11 mouse cellular contexts compared by ENCODE assay signal in the genomic region with DNA sequence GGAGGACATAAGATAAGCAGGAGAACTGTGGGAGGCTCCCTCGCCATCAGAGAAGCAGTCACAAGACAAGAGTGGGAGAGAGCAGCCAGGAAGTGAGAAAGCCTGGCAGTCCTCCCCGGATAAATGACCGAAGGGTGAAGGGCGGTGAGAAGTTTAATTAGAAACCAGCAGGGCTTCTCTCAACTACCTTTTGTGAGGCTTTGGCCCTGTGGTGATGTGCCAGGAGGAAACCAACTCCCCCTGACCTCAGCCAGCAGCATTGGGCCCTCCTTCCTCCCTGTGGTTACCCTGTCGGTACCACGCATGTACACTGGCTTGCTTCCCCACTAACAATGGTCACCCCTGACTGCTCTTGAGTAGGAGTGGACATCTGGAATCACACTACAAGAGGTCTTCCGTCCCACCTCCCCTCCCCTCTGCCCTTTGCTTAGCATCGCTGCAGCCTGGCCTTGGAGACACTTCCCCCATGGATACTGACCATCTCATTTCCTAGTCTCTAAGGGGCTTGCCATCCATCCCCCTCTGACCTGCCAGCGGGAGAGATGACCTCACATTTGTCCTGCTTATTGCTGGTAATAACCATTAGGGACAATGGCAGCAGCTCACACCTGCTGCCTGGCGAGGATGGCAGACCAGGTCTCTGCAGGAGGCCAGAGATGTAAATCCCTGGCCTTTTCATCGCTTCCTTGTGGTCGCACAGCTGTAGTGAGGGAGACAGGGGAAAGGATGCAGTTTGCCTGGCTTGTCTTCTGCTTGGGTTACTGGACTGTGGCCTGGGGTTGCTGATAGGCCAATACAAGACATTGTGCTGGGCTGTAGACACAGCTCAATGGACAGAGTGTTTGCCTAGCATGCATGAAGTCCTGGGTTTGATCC.
DNase-seq lines count a peak whose midpoint lies in the region; ATAC-seq lines count a peak whose summit lies in the region.
"Had no signal": no experiment of that assay in that cellular context is flagged by ENCODE, and none has a peak within 500 bp of the region (broad histone marks: within the 10 kb centered on the region; RNA-seq: fewer than 3 reads in every experiment).

No protein-coding gene starts in this region.

- H3K36me3 ChIP-seq in midbrain, embryonic 10.5 days, result no peaks in the 10 kb centered on the region
- no peaks in the 10 kb centered on the region for H3K36me3 ChIP-seq in midbrain, embryonic 16.5 days (ENCODE audit: control insufficient read depth, insufficient read depth, low read length)
- no peaks in the 10 kb centered on the region for H3K36me3 ChIP-seq in hindbrain, embryonic 14.5 days (replicated peaks; ENCODE audit: control insufficient read depth, insufficient read depth)
- H3K36me3 ChIP-seq in limb, embryonic 12.5 days, result no peaks in the 10 kb centered on the region
- H3K36me3 ChIP-seq: embryonic facial prominence, embryonic 12.5 days; liver, embryonic 12.5 days had no signal

- WGBS in midbrain, embryonic 10.5 days, result 6% methylated on average over 12 of the region's 12 CpGs
- 31% methylated on average over 12 of the region's 12 CpGs for WGBS in midbrain, embryonic 16.5 days
- 17% methylated on average over 12 of the region's 12 CpGs for WGBS in hindbrain, embryonic 14.5 days
- WGBS in limb, embryonic 12.5 days, result 29% methylated on average over 12 of the region's 12 CpGs

- peaks cover 100% of the 10 kb centered on the region for H3K27me3 ChIP-seq in midbrain, embryonic 10.5 days (ENCODE audit: low read depth, poor library complexity, severe bottlenecking)
- H3K27me3 ChIP-seq in midbrain, embryonic 16.5 days (ENCODE audit: control insufficient read depth, insufficient read depth, low read depth, low read length), result 0 out of 2 replicates have a peak, but pooled peaks cover 3% of the 10 kb centered on the region
- H3K27me3 ChIP-seq in hindbrain, embryonic 14.5 days (ENCODE audit: control insufficient read depth, insufficient read depth, low read length), result no peaks in the 10 kb centered on the region
- peaks cover 49% of the 10 kb centered on the region for H3K27me3 ChIP-seq in limb, embryonic 12.5 days
- H3K27me3 ChIP-seq: embryonic facial prominence, embryonic 12.5 days; liver, embryonic 12.5 days had no signal

- H3K4me2 ChIP-seq in midbrain, embryonic 16.5 days (ENCODE audit: low read length), result no peak overlapping the region
- no peak overlapping the region for H3K4me2 ChIP-seq in hindbrain, embryonic 14.5 days (replicated peaks)
- H3K4me2 ChIP-seq in limb, embryonic 12.5 days, result 0 out of 2 replicates have a peak overlapping the region, but pooled peaks have one; percentile 51
- H3K4me2 ChIP-seq: liver, embryonic 12.5 days had no signal

- 0 out of 2 replicates have a peak overlapping the region, but pooled peaks have one; percentile 9 for H3K4me3 ChIP-seq in midbrain, embryonic 10.5 days
- no peak overlapping the region for H3K4me3 ChIP-seq in midbrain, embryonic 16.5 days (ENCODE audit: low read depth, low read length)
- H3K4me3 ChIP-seq in hindbrain, embryonic 14.5 days (replicated peaks; ENCODE audit: low read length), result no peak overlapping the region
- H3K4me3 ChIP-seq in limb, embryonic 12.5 days (replicated peaks), result no peak overlapping the region
- H3K4me3 ChIP-seq: embryonic facial prominence, embryonic 12.5 days; liver, embryonic 12.5 days; myocyte had no signal

- H3K9me3 ChIP-seq in midbrain, embryonic 10.5 days (replicated peaks), result no peaks in the 10 kb centered on the region
- H3K9me3 ChIP-seq in midbrain, embryonic 16.5 days (replicated peaks; ENCODE audit: control insufficient read depth, low read length, poor library complexity, severe bottlenecking), result no peaks in the 10 kb centered on the region
- H3K9me3 ChIP-seq in hindbrain, embryonic 14.5 days (ENCODE audit: control insufficient read depth, low read length), result no peaks in the 10 kb centered on the region
- no peaks in the 10 kb centered on the region for H3K9me3 ChIP-seq in limb, embryonic 12.5 days
- H3K9me3 ChIP-seq: embryonic facial prominence, embryonic 12.5 days; liver, embryonic 12.5 days had no signal

- no peak overlapping the region for H3K9ac ChIP-seq in midbrain, embryonic 16.5 days (ENCODE audit: low read depth, low read length)
- H3K9ac ChIP-seq in hindbrain, embryonic 14.5 days, result no peak overlapping the region
- no peak overlapping the region for H3K9ac ChIP-seq in limb, embryonic 12.5 days (replicated peaks)
- H3K9ac ChIP-seq: embryonic facial prominence, embryonic 12.5 days; liver, embryonic 12.5 days had no signal

- H3K27ac ChIP-seq in midbrain, embryonic 10.5 days (replicated peaks), result peak overlapping the region; percentile 68
- no peak overlapping the region for H3K27ac ChIP-seq in midbrain, embryonic 16.5 days (ENCODE audit: low read length)
- peak overlapping the region; percentile 80 for H3K27ac ChIP-seq in hindbrain, embryonic 14.5 days
- no peak overlapping the region for H3K27ac ChIP-seq in limb, embryonic 12.5 days
- H3K27ac ChIP-seq: embryonic facial prominence, embryonic 12.5 days; liver, embryonic 12.5 days had no signal

- ATAC-seq in midbrain, embryonic 16.5 days, result no peak
- ATAC-seq in hindbrain, embryonic 14.5 days (ENCODE audit: low FRiP score), result no peak
- ATAC-seq in limb, embryonic 12.5 days (ENCODE audit: insufficient number of reproducible peaks, insufficient read depth, low FRiP score, low TSS enrichment, low read depth), result no peak
- ATAC-seq: liver, embryonic 12.5 days had no signal

- DNase-seq in midbrain, embryonic 10.5 days (ENCODE audit: low spot score), result peak; percentile 67
- no peak for DNase-seq in hindbrain, embryonic 14.5 days (ENCODE audit: low spot score)
- DNase-seq in MN1 (ENCODE audit: low spot score), result no peak
- no peak for DNase-seq in liver
- no peak for DNase-seq in thymus, postnatal 25 days
- DNase-seq in gastrocnemius, adult 8-10 months (ENCODE audit: low spot score in 2 of 2), result no peak

- peaks cover 43% of the 10 kb centered on the region for H3K4me1 ChIP-seq in midbrain, embryonic 10.5 days
- peaks cover 33% of the 10 kb centered on the region for H3K4me1 ChIP-seq in midbrain, embryonic 16.5 days (ENCODE audit: control insufficient read depth, insufficient read depth, low read length)
- peaks cover 44% of the 10 kb centered on the region for H3K4me1 ChIP-seq in hindbrain, embryonic 14.5 days (replicated peaks; ENCODE audit: control insufficient read depth, insufficient read depth, low read length)
- peaks cover 69% of the 10 kb centered on the region for H3K4me1 ChIP-seq in limb, embryonic 12.5 days (replicated peaks)
- H3K4me1 ChIP-seq: liver, embryonic 12.5 days had no signal

Comparison
In these comparisons a context has a peak if more than half of its experiments do, and no peak if none do; other contexts are left out.
1. H3K27ac ChIP-seq: peak in midbrain, embryonic 10.5 days (single experiment) and hindbrain, embryonic 14.5 days (single experiment); none in midbrain, embryonic 16.5 days (single experiment) and limb, embryonic 12.5 days (single experiment).